ENCODE assay signal across 26 mouse cellular contexts in genomic region chr19:29374947-29375346, GRCm38 (mm10). TPM values are rescaled to one million over a fixed set of nuclear protein-coding genes. Genes with fewer than 3 reads are reported as not detected.
A peak's percentile ranks its signal among the peaks of the same experiment; 100 is the strongest.
DNase-seq lines count a peak whose midpoint lies in the region; ATAC-seq and TF ChIP-seq lines count a peak whose summit lies in the region.
"Had no signal": no experiment of that assay in that cellular context is flagged by ENCODE, and none has a peak within 500 bp of the region (broad histone marks: within the 10 kb centered on the region; RNA-seq: fewer than 3 reads in every experiment).

No protein-coding gene starts in this region.

- no peak for TF ChIP-seq RAD21 in CH12.LX (IDR thresholded peaks at IDR 0.05; ENCODE audit: low read depth, low read length)

- DNase-seq in midbrain, embryonic 11.5 days (ENCODE audit: low spot score, missing footprints): peak; percentile 56
- DNase-seq in CH12.LX (ENCODE audit: extremely low read depth): peak; percentile 76
- peak; percentile 48 for DNase-seq in induced T-regulatory cell, adult 2 months (ENCODE audit: low read depth)
- no peak for DNase-seq in left cerebral cortex, postnatal 10 days (ENCODE audit: extremely low spot score in 1 of 2, low spot score in 2 of 2)
- DNase-seq: adrenal gland, adult 2 months; adrenal gland, postnatal 10 days; adrenal gland, postnatal 25 days; cerebellum, adult 11-12 months; cerebellum, adult 2 months; cerebellum, adult 9-10 months; cerebellum, postnatal 10 days; cerebellum, postnatal 25 days; forebrain, postnatal 0 days had no signal

- H3K27me3 ChIP-seq in midbrain, embryonic 11.5 days (ENCODE audit: control insufficient read depth, insufficient read depth, low read length): no peaks in the 10 kb centered on the region
- H3K27me3 ChIP-seq in midbrain, embryonic 13.5 days: no peaks in the 10 kb centered on the region
- H3K27me3 ChIP-seq in CH12.LX (replicated peaks): no peaks in the 10 kb centered on the region
- no peaks in the 10 kb centered on the region for H3K27me3 ChIP-seq in intestine, embryonic 15.5 days (replicated peaks)
- H3K27me3 ChIP-seq: embryonic facial prominence, embryonic 12.5 days; forebrain, embryonic 13.5 days; forebrain, embryonic 15.5 days had no signal

- TF ChIP-seq CTCF in CH12.LX (conservative IDR thresholded peaks at IDR 0.05 in 1 of 2, IDR thresholded peaks at IDR 0.05 in 1 of 2; ENCODE audit: low read depth in 2 of 2, low read length in 2 of 2): no peak

- H3K36me3 ChIP-seq in midbrain, embryonic 11.5 days (ENCODE audit: control insufficient read depth, insufficient read depth, low read length): no peaks in the 10 kb centered on the region
- H3K36me3 ChIP-seq in midbrain, embryonic 13.5 days: no peaks in the 10 kb centered on the region
- peaks cover 12 to 51% of the 10 kb centered on the region in 2 experiments for H3K36me3 ChIP-seq in CH12.LX (replicated peaks in 1 of 2; ENCODE audit: control insufficient read depth in 1 of 2, insufficient read depth in 1 of 2, low read length in 1 of 2)
- H3K36me3 ChIP-seq in intestine, embryonic 15.5 days: no peaks in the 10 kb centered on the region
- H3K36me3 ChIP-seq: embryonic facial prominence, embryonic 10.5 days; embryonic facial prominence, embryonic 12.5 days; forebrain, embryonic 15.5 days had no signal

- 89% methylated on average over 9 of the region's 9 CpGs for WGBS in midbrain, embryonic 11.5 days
- WGBS in midbrain, embryonic 13.5 days: 92% methylated on average over 9 of the region's 9 CpGs
- 92% methylated on average over 9 of the region's 9 CpGs for WGBS in intestine, embryonic 15.5 days

- no peaks in the 10 kb centered on the region for H3K9me3 ChIP-seq in midbrain, embryonic 11.5 days (ENCODE audit: control insufficient read depth, low read length)
- H3K9me3 ChIP-seq in midbrain, embryonic 13.5 days: no peaks in the 10 kb centered on the region
- no peaks in the 10 kb centered on the region for H3K9me3 ChIP-seq in CH12.LX (replicated peaks; ENCODE audit: low read length)
- no peaks in the 10 kb centered on the region for H3K9me3 ChIP-seq in intestine, embryonic 15.5 days
- H3K9me3 ChIP-seq: embryonic facial prominence, embryonic 10.5 days; embryonic facial prominence, embryonic 12.5 days; forebrain, embryonic 13.5 days; forebrain, embryonic 15.5 days had no signal

- TF ChIP-seq POLR2A in CH12.LX (IDR thresholded peaks at IDR 0.05; ENCODE audit: low read depth, low read length): no peak

- H3K27ac ChIP-seq in midbrain, embryonic 11.5 days (ENCODE audit: low read depth, low read length): no peak overlapping the region
- no peak overlapping the region for H3K27ac ChIP-seq in midbrain, embryonic 13.5 days
- peak overlapping the region; percentile 48 for H3K27ac ChIP-seq in CH12.LX (ENCODE audit: insufficient read depth, low read depth)
- H3K27ac ChIP-seq in intestine, embryonic 15.5 days: no peak overlapping the region
- H3K27ac ChIP-seq: embryonic facial prominence, embryonic 10.5 days; embryonic facial prominence, embryonic 12.5 days; forebrain, embryonic 13.5 days; forebrain, embryonic 15.5 days had no signal

- ATAC-seq in midbrain, embryonic 11.5 days (ENCODE audit: low FRiP score): no peak
- ATAC-seq in midbrain, embryonic 13.5 days: no peak
- no peak for ATAC-seq in intestine, embryonic 15.5 days
- ATAC-seq: CD4-positive, CD25-positive, alpha-beta regulatory T cell, adult 4 months; forebrain, embryonic 13.5 days; forebrain, embryonic 15.5 days; forebrain, postnatal 0 days had no signal

- H3K9ac ChIP-seq in midbrain, embryonic 11.5 days (ENCODE audit: low read length): no peak overlapping the region
- H3K9ac ChIP-seq in midbrain, embryonic 13.5 days (replicated peaks): no peak overlapping the region
- no peak overlapping the region for H3K9ac ChIP-seq in CH12.LX (ENCODE audit: insufficient read depth, low read depth)
- no peak overlapping the region for H3K9ac ChIP-seq in intestine, embryonic 15.5 days
- H3K9ac ChIP-seq: embryonic facial prominence, embryonic 12.5 days; forebrain, embryonic 13.5 days; forebrain, embryonic 15.5 days; forebrain, postnatal 0 days had no signal

- H3K4me1 ChIP-seq in midbrain, embryonic 11.5 days (ENCODE audit: control insufficient read depth, insufficient read depth, low read length): 0 out of 2 replicates have a peak, but pooled peaks cover 3% of the 10 kb centered on the region
- 0 out of 2 replicates have a peak, but pooled peaks cover 3% of the 10 kb centered on the region for H3K4me1 ChIP-seq in midbrain, embryonic 13.5 days (replicated peaks)
- peaks cover 19 to 59% of the 10 kb centered on the region in 2 experiments for H3K4me1 ChIP-seq in CH12.LX (ENCODE audit: control insufficient read depth in 1 of 2, insufficient read depth in 2 of 2)
- H3K4me1 ChIP-seq in intestine, embryonic 15.5 days (replicated peaks): no peaks in the 10 kb centered on the region
- H3K4me1 ChIP-seq: embryonic facial prominence, embryonic 10.5 days; embryonic facial prominence, embryonic 12.5 days; forebrain, embryonic 13.5 days had no signal

- dilution Hi-C loops in CH12.LX (cut with MboI; ENCODE audit: extremely low pct_ligation_motif_present, extremely low pct_unique_long_range_greater_than_20kb, low sequenced_read_pairs): no loop called here

- H3K79me2 ChIP-seq in CH12.LX (replicated peaks; ENCODE audit: control insufficient read depth, extremely low read depth, insufficient read depth, poor library complexity, severe bottlenecking): peaks cover 34% of the 10 kb centered on the region

- peak; percentile 20; the same call in 1 of the 2 replicates for TF ChIP-seq EP300 in CH12.LX (IDR thresholded peaks at IDR 0.05; ENCODE audit: low read length)

- H3K4me2 ChIP-seq in midbrain, embryonic 11.5 days: no peak overlapping the region
- no peak overlapping the region for H3K4me2 ChIP-seq in midbrain, embryonic 13.5 days (replicated peaks)
- H3K4me2 ChIP-seq in CH12.LX (ENCODE audit: insufficient read depth, low read depth, poor library complexity, severe bottlenecking): peak overlapping the region; percentile 0; the same call in 1 of the 2 replicates
- no peak overlapping the region for H3K4me2 ChIP-seq in intestine, embryonic 15.5 days (replicated peaks)
- H3K4me2 ChIP-seq: embryonic facial prominence, embryonic 12.5 days; forebrain, embryonic 13.5 days; forebrain, embryonic 15.5 days had no signal

- H3K4me3 ChIP-seq in midbrain, embryonic 11.5 days (ENCODE audit: low read depth, low read length): no peak overlapping the region
- no peak overlapping the region for H3K4me3 ChIP-seq in midbrain, embryonic 13.5 days (replicated peaks)
- no peak overlapping the region for H3K4me3 ChIP-seq in CH12.LX (replicated peaks in 1 of 3; ENCODE audit: low read depth in 2 of 3, low read length in 2 of 3, poor library complexity in 1 of 3)
- H3K4me3 ChIP-seq in intestine, embryonic 15.5 days (replicated peaks): no peak overlapping the region
- H3K4me3 ChIP-seq: embryonic facial prominence, embryonic 10.5 days; embryonic facial prominence, embryonic 12.5 days; forebrain, embryonic 13.5 days; forebrain, embryonic 15.5 days had no signal

- intact Hi-C loops in left cerebral cortex, postnatal 10 days (cut with DNase I): loop anchor here (5.0 kb wide), 1 partner anchor 127 kb away; no protein-coding TSS in a partner anchor

- in situ Hi-C loops in CH12.LX (cut with MboI; ENCODE audit: low pct_ligation_motif_present, low pct_unique_long_range_greater_than_20kb, low sequenced_read_pairs): loop anchor here (5.0 to 25.0 kb wide), 3 partner anchors 117 to 588 kb away; partner anchors contain the start of genes 9930021J03Rik and Ranbp6

RNA-seq across cellular contexts. Expression of gene Cd274, which starts 7.7 kb away (rescaled TPM):
- polyA plus RNA-seq in midbrain, embryonic 11.5 days (2014; fragmentation: Nextera tagmentation; extraction: Ambion mirVana): 0.34 and 0.77 TPM in 2 replicates
- 0.27 and 0.70 TPM in 2 replicates for polyA plus RNA-seq in midbrain, embryonic 13.5 days (2015; fragmentation: Nextera tagmentation; extraction: Ambion mirVana)
- 4.7 and 6.7 TPM in 2 replicates for total RNA-seq in CH12.LX (2012; rRNA removed)
- total RNA-seq in CH12.LX (2014; rRNA removed): 7.4 and 8.6 TPM in 2 replicates
- 14.7 and 15.9 TPM in 2 replicates for polyA plus RNA-seq in CH12.LX (2012; ENCODE audit: insufficient read length, low read depth)
- under 1 TPM; 0.51 to 0.99 TPM for total RNA-seq in left cerebral cortex, postnatal 10 days (2021)
- 0.40 and 0.69 TPM in 2 replicates for polyA plus RNA-seq in intestine, embryonic 15.5 days (2015; fragmentation: Nextera tagmentation; extraction: Ambion mirVana)

RNA-seq across cellular contexts. Expression of gene Plgrkt, which starts 7.8 kb away (rescaled TPM):
- polyA plus RNA-seq in midbrain, embryonic 11.5 days (2014; fragmentation: Nextera tagmentation; extraction: Ambion mirVana): 60.4 and 68.1 TPM in 2 replicates
- polyA plus RNA-seq in midbrain, embryonic 13.5 days (2015; fragmentation: Nextera tagmentation; extraction: Ambion mirVana): 93.9 and 97.1 TPM in 2 replicates
- total RNA-seq in CH12.LX (2012; rRNA removed) (27.7 and 31.3 TPM in 2 replicates), CH12.LX (2014; rRNA removed) (27.9 and 33.0 TPM in 2 replicates)
- 38.3 and 40.6 TPM in 2 replicates for polyA plus RNA-seq in CH12.LX (2012; ENCODE audit: insufficient read length, low read depth)
- total RNA-seq in left cerebral cortex, postnatal 10 days (2021): 10 to 100 TPM; 28.5 to 29.1 TPM
- polyA plus RNA-seq in intestine, embryonic 15.5 days (2015; fragmentation: Nextera tagmentation; extraction: Ambion mirVana): 182 and 201 TPM in 2 replicates

RNA-seq across cellular contexts. Expression of gene Pdcd1lg2, which starts 35.8 kb away (rescaled TPM):
- polyA plus RNA-seq in midbrain, embryonic 11.5 days (2014; fragmentation: Nextera tagmentation; extraction: Ambion mirVana): not detected in 2 replicates
- 0.09 TPM in 1 of 2 replicates, not detected in the other for polyA plus RNA-seq in midbrain, embryonic 13.5 days (2015; fragmentation: Nextera tagmentation; extraction: Ambion mirVana)
- 1.6 and 1.7 TPM in 2 replicates for total RNA-seq in CH12.LX (2012; rRNA removed)
- total RNA-seq in CH12.LX (2014; rRNA removed): 1.4 and 2.4 TPM in 2 replicates
- polyA plus RNA-seq in CH12.LX (2012; ENCODE audit: insufficient read length, low read depth): 4.6 and 5.5 TPM in 2 replicates
- not detected for total RNA-seq in left cerebral cortex, postnatal 10 days (2021)
- polyA plus RNA-seq in intestine, embryonic 15.5 days (2015; fragmentation: Nextera tagmentation; extraction: Ambion mirVana): not detected in 2 replicates
- total RNA-seq: adrenal gland, adult 2 months; adrenal gland, postnatal 10 days; adrenal gland, postnatal 25 days; adrenal gland, postnatal 4 days; ES-E14 had no signal
- polyA plus RNA-seq: adrenal gland, adult 2 months; C2C12; cerebellum, adult 2 months; cortical plate, adult 2 months; embryonic facial prominence, embryonic 10.5 days; embryonic facial prominence, embryonic 14.5 days; forebrain, embryonic 11.5 days; forebrain, embryonic 13.5 days; forebrain, embryonic 15.5 days; forebrain, postnatal 0 days had no signal

RNA-seq across cellular contexts. Expression of gene Rln1, which starts 40.5 kb away (rescaled TPM):
- polyA plus RNA-seq in midbrain, embryonic 11.5 days (2014; fragmentation: Nextera tagmentation; extraction: Ambion mirVana): 0.77 and 0.82 TPM in 2 replicates
- polyA plus RNA-seq in midbrain, embryonic 13.5 days (2015; fragmentation: Nextera tagmentation; extraction: Ambion mirVana): 0.58 and 1.0 TPM in 2 replicates
- not detected in 2 replicates for total RNA-seq in CH12.LX (2012; rRNA removed)
- total RNA-seq in CH12.LX (2014; rRNA removed): not detected in 2 replicates
- polyA plus RNA-seq in CH12.LX (2012; ENCODE audit: insufficient read length, low read depth): not detected in 2 replicates
- 1 to 10 TPM; 2.0 to 2.6 TPM for total RNA-seq in left cerebral cortex, postnatal 10 days (2021)
- 0.21 and 0.32 TPM in 2 replicates for polyA plus RNA-seq in intestine, embryonic 15.5 days (2015; fragmentation: Nextera tagmentation; extraction: Ambion mirVana)
- total RNA-seq: adrenal gland, adult 2 months; adrenal gland, postnatal 10 days; adrenal gland, postnatal 25 days; adrenal gland, postnatal 4 days had no signal
- polyA plus RNA-seq: adrenal gland, adult 2 months; CD4-positive, CD25-positive, alpha-beta regulatory T cell, adult 4 months had no signal

RNA-seq across cellular contexts. Expression of gene Insl6, which starts 49.8 kb away (rescaled TPM):
- polyA plus RNA-seq in midbrain, embryonic 11.5 days (2014; fragmentation: Nextera tagmentation; extraction: Ambion mirVana): 6.3 and 8.0 TPM in 2 replicates
- polyA plus RNA-seq in midbrain, embryonic 13.5 days (2015; fragmentation: Nextera tagmentation; extraction: Ambion mirVana): 2.6 and 2.9 TPM in 2 replicates
- total RNA-seq in CH12.LX (2012; rRNA removed): 8.0 and 11.2 TPM in 2 replicates
- 8.5 and 9.8 TPM in 2 replicates for total RNA-seq in CH12.LX (2014; rRNA removed)
- polyA plus RNA-seq in CH12.LX (2012; ENCODE audit: insufficient read length, low read depth): 5.1 and 5.7 TPM in 2 replicates
- total RNA-seq in left cerebral cortex, postnatal 10 days (2021): under 1 TPM in 1 of 2 experiments, not detected in 1; 0.53 TPM
- polyA plus RNA-seq in intestine, embryonic 15.5 days (2015; fragmentation: Nextera tagmentation; extraction: Ambion mirVana): 12.8 and 13.8 TPM in 2 replicates

Comparison
In these comparisons a context has a peak if more than half of its experiments do, and no peak if none do; other contexts are left out.
1. DNase-seq: peak in midbrain, embryonic 11.5 days (single experiment), CH12.LX (single experiment) and induced T-regulatory cell, adult 2 months (single experiment); none in left cerebral cortex, postnatal 10 days (0 of 2).